Mouse (Mus musculus): Measurements from ENCODE around the gene Bbc3.

GRCm38 (mm10) chr7:16364319-16364718, 56.1 kb downstream of the Bbc3 start:
- TF ChIP-seq POLR2A (IDR thresholded peaks at IDR 0.05; ENCODE audit: low read depth, low read length), result no peak
- TF ChIP-seq CTCF (IDR thresholded peaks at IDR 0.05; ENCODE audit: extremely low read depth, insufficient read length, insufficient replicate concordance, low read depth, low read length), result no peak

Data from small intestine, adult 2 months (tissue).